ENCODE assay signal across 16 mouse cellular contexts in genomic region chr13:58485011-58485410, GRCm38 (mm10).
"Had no signal": no experiment of that assay in that cellular context is flagged by ENCODE, and none has a peak within 500 bp of the region (broad histone marks: within the 10 kb centered on the region; RNA-seq: fewer than 3 reads in every experiment).

No protein-coding gene starts in this region.

- H3K4me2 ChIP-seq: neural tube, embryonic 13.5 days; neural tube, embryonic 15.5 days; stomach, embryonic 15.5 days had no signal

- H3K4me3 ChIP-seq: neural tube, embryonic 13.5 days; neural tube, embryonic 15.5 days; stomach, embryonic 15.5 days had no signal

- H3K4me1 ChIP-seq: stomach, embryonic 15.5 days had no signal

- H3K9ac ChIP-seq: neural tube, embryonic 13.5 days; neural tube, embryonic 15.5 days; stomach, embryonic 15.5 days had no signal

- H3K27ac ChIP-seq: neural tube, embryonic 13.5 days; neural tube, embryonic 15.5 days; stomach, embryonic 15.5 days; stomach, postnatal 0 days had no signal

- H3K27me3 ChIP-seq: neural tube, embryonic 13.5 days; neural tube, embryonic 15.5 days; stomach, embryonic 15.5 days had no signal

- H3K36me3 ChIP-seq: neural tube, embryonic 13.5 days; neural tube, embryonic 15.5 days; stomach, embryonic 15.5 days had no signal

- H3K9me3 ChIP-seq: neural tube, embryonic 13.5 days; neural tube, embryonic 15.5 days; stomach, embryonic 15.5 days had no signal

- DNase-seq: retina, postnatal 1 day; right cerebral cortex, adult 18-20 months; right cerebral cortex, postnatal 14 days; right cerebral cortex, postnatal 25 days; right cerebral cortex, postnatal 4 days; spleen, adult 18-20 months; thymus, adult 18-20 months; thymus, adult 2 months; thymus, postnatal 14 days; thymus, postnatal 25 days; thymus, postnatal 36 days; thymus, postnatal 4 days had no signal
